Mouse (Mus musculus): ENCODE results near the gene Cd79b. TPM values are rescaled to one million over a fixed set of nuclear protein-coding genes. Genes with fewer than 3 reads are reported as not detected.

Cd79b gene
- total RNA-seq, 2 experiments from 2014 or later = 2.3 to 3.1 TPM

DNA sequence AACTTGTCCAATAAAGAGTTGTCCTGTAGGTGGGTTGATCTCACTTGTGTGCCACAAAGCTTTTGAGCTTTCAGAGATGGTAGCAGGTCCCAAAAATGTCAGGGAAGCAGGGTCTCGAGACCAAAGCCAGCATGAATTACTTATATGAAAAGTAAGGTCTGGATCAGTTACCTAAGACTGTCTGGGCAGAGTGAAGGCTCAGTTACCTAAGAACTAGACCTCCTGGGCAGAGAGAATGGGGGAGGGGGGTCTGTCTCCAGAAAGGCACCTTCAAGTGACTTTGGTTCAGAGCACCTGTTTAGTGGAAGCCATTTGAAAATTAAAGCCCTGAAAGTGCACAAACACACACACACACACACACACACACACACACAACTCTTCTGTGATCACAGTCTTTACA lies 40.2 kb downstream of the Cd79b start:
- intact Hi-C loops (cut with DNase I) = no loop called here

DNA sequence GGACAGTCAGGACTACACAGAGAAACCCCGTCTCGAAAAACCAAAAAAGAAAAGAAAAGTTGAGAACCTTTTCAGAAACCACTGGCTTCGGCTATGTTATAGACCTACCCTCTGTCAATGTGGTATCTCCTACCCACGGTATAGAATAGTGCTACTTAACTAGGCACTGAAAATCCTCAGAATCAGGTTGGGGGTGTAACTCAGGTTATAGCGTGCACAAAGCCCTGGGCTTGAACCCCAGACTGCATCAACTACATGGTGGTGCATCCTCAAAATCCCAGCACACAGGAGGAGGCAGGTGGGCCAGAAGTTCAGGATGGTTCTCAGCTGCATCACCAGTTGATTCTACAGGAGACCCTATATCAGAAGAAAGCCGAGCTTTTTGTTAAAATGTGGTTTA lies 40.8 kb downstream of the Cd79b start:
- intact Hi-C loops (cut with DNase I) = no loop called here
- no peak for DNase-seq

More for the DNA sequence above, 40.2 kb downstream of the Cd79b start:
- no peak for DNase-seq

DNA sequence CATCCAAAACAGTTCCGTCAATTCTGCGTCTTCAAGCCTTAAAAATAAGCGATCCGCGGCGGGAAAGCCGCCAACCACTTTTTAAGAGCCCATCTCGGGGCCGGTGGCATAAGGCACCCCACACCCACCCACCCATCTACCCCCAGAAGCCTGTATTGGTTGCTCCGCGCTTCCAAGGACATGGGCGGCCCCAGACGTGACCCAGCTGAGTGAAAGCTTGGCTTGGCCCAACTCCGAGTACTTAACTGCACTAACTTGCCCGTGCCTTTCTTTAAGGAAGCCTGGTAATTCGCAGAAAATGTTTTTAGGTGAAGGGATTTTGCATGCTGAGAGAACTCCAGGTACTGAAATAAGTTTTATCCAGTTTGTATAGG lies 41.3 kb downstream of the Cd79b start:
- no peak for DNase-seq
- intact Hi-C loops (cut with DNase I) = no loop called here

DNA sequence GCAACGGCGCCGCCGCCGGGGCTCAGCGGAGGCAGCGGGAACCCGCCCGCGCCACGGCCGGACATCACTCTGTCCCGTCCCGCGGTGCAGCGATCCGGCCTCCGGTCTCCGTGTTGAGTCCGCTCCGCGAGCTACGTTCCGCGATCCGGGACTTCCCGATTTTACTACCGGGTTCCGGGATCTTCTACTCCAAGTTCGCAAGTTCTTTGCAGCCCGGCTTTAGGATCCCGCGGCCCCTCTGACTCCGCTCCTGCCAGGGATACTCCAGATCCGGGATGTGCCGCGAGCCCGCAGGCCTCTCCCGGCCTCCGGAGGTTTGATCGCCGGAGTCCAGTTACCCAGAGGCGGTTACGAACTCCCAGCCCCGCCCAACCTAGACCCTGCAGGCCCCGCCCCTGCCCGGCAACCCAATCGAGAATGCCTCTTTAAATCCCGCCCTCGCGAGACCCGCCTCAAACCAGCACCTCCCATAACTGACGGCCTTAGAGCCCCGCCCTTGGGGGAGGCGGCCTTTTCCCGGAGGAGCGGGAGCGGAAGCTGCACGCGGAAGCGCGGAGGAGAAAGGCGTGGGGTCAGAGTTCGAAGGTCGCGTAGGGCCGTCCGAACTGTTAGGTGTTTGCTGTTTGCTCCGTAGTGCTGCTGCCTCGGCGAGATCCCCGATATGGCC lies 41.8 kb downstream of the Cd79b start, which contains the start of gene Smarcd2:
TSS of gene Smarcd2 (minus strand) at position 329 of the 667 bp plus-strand sequence.
- peak; percentile 100 for DNase-seq
- intact Hi-C loops (cut with DNase I) = loop anchor here (1.0 kb wide), 1 partner anchor 16 kb away; the partner anchor contains the start of genes Ftsj3 and Psmc5

DNA sequence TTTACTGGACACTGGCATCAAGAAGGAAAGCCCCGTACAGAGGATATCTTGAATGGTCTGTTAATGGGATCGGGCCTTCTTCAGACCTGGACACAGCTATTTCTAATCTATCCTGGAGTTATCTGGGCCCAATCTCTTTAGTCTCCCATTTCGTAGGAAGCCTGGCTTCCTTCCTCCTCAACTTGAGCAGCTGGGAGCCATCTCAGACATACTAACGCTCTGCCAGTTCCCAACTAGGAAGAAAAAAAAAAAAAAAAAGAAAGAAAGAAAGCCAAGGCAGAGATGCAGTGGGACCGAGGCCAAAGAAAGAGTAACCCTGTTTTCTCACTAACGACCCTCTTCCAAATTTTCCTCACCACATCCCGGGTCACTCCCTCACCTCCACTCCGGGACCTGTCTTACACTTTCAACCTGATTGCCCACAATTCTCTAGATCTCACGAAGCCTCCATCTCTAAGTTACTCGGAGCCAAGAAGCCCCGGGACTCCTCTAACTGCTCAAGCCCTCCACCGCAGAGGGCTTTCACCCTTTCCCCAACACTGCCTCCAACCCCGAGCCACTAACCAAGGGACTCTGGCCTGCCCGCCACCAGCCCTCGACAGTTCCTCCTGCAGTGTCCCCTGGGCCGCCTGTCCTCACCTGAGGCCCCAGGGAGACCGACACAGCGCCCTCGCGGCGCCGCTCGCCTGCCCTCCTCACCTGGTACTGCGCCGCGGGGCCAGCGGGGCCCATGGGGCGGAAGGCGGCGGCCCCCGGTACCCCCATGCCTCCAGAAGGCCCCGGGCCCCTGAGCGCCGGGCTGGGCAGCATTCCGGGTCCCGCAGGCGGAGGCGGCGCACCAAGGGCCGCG lies 42.5 kb downstream of the Cd79b start:
- intact Hi-C loops (cut with DNase I) = loop anchor here (1.0 kb wide), 1 partner anchor 16 kb away; the partner anchor contains the start of genes Ftsj3 and Psmc5
- DNase-seq = peak; percentile 23 to 71

DNA sequence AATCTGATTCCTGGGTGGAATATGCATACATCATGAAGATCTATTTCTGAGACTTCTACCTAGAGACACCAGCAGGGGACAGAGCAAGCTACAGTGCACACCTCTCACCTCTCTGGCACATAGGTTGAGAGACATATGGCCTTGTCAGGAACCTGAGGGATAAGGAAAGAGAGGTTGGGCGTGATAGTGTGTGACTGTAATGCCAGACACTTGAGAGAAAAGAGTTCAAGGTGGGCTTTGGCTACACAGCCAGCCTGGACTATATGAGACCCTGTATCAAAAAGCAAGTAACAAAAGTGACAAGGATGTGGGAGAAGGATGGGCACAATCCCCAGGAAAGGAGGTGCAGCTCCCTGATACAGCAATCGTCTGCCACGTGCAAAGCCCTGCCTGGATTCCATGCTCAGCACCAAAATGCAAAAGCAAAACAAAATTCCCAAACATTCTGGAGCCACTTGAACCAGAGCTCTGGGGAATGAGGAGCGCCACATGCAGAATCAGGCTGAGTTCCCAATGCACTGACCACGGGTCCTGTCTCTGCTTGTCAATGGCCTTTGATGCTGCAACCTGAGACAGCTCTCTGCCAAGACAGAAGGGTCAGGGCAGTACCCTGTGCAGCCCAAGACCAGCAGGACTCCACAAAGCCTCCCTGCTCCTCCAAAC lies 43.3 kb downstream of the Cd79b start:
- DNase-seq = peak in 1 of 2 experiments; percentile 36
- intact Hi-C loops (cut with DNase I) = no loop called here

DNA sequence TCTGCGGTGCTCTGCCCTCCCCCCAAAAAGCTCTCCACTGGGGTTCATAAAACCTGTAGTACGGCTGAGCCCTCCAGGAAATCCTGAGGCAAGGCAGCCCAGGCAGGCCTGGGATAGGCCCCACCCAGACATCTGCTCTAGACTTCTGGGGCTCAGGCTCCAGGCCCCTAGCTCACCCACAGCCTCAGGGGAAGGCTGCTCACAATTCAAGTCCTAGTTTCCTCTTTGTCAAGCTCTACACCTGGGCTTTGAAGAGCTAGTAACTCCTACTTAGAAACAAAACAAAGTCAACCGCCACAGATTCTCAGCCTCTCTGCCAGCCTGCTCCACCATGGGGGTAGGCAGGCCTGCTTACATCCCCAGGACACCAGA lies 45.5 kb downstream of the Cd79b start:
- DNase-seq = peak; percentile 41 to 43
- intact Hi-C loops (cut with DNase I) = no loop called here

DNA sequence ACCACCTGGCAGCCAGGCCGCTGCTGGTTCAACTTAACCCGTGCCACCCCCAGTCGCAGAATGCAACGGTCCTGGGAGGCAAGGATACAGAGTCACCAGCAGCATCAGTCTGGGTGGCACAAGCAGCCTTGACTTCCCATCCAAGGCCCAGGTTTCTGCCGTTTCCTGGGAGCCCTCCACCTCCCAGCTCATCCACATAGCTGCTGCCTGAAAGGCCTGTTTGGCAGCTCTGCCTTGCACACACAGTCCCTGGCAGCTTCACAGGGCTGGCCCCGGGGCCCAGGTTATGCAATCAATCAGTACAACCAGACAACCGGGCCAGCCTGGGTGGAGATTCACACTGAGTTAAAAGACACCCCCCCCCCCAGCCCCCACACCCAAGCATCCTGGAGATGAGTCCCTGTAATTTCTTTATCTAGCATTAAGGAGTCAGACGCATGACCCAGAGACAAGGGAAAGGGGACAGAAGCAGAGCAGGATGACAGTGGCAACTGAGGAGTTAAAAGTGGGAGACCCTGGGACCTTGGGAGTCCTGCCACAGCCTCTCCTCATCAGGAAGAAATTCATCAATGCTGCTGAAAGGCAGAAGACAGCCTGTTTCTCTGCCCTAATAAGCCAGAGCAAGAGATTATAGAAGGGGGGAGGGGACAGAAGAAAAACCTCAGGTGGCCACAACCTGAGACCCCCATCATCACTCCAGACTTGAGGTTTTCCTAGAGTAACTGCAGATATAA lies 46.1 kb downstream of the Cd79b start:
- DNase-seq = peak; percentile 79 to 80
- intact Hi-C loops (cut with DNase I) = no loop called here

DNA sequence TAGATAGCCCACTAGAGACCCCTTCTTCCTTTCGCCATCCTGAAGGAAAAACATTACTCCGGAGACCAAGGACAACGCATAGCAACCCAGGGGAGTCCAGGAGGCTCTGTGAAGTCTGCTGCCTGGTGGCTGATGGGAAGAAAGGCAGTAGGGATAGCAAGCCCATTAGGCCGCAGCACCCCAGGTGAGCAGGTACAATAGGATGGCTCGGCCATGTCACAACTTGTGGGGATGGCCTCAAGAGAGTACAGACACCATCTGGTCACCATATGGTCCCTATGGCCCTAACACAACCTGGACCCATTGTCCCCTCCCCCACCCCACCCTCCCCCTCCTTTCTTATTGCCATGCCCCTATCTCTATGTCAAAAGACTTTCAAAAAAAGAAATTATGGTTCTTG lies 46.7 kb downstream of the Cd79b start:
- intact Hi-C loops (cut with DNase I) = no loop called here

DNA sequence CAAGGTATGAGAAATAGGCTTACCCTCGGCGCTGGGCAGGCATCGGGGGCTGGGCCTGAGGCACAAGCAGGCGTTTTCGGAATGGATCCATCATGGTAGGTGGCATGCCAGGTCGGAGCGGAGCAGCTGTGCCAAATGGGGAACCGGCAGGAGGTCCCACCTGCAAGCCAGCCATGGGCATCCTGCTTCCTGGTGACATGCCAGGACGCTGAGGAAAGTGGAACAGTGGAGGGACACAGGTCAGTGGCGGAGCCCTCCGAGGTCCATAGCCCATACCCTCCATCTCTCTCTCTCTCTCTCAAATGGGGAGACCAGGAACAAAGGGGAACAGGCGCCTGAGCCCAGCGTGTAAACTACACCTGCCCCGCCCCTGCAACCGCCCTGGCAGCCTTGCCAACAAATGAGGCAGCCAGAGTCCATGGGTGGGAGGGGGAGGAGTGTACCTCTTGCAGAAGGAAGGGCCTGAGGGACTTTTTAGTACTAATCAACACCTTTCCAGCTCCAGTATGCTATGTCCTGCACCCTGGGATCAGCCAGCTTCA lies 47.2 kb downstream of the Cd79b start:
- DNase-seq = peak in 1 of 2 experiments; percentile 30
- intact Hi-C loops (cut with DNase I) = no loop called here

More for the DNA sequence above, 46.7 kb downstream of the Cd79b start:
- no peak for DNase-seq

DNA sequence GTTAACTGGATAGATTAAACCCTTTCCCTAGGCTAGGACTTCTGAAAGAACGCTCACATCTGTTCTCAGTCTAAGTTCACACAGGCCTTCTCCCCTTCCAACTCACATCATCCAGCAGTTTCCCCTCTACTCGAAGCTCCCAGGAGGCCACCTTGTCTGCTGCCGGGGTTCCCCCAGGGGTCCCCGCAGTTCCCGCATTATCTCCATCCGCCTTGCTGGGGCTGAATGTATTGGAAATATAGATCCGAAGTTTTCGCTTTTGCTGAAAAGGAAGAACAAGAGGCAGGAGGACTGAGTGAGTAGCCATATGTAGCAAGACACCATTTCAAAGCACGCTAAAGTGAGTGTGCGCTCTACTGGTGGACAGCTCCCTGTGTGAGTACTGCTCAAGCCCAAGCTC lies 48.1 kb downstream of the Cd79b start:
- intact Hi-C loops (cut with DNase I) = no loop called here

DNA sequence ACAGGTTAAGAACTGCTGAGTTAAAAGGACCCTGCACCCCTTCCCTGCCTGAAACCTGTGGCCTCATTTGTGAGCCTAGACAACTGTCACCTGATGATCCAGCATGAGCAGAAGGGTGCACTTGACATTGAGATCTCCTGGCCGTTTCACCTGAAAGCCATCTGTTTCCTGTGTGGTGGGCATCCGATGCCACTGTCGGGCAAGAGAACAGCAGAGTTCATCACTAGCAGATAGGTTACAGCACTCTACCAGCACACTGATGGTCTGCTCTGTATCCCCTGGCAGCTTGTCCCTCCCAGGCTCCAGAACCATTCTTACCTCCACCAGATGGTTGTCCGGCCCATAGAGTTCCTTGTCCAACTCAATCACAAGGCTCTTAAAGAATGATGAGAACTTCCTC lies 49.0 kb downstream of the Cd79b start:
- intact Hi-C loops (cut with DNase I) = no loop called here
- no peak for DNase-seq

More for the DNA sequence above, 48.1 kb downstream of the Cd79b start:
- DNase-seq = no peak

DNA sequence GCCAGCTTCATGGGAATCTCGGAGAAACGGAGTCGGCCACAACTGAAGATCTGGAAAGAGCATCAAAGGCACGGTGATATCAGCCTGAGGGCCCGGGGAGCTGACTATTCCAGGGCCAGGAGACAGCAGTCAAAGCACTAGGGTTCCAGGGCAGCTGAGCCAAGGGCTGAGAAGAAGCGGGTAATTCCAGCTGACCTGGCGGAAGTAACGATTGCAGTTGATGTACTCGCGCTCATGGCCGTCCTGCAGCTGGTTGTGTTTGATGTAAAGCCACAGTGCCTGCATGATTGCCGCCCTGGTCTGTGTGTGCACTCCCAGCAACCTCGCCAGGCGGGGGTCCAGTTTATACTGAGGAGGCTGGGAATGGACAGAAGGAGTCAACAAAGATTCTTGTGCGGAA lies 49.6 kb downstream of the Cd79b start:
- no peak for DNase-seq
- intact Hi-C loops (cut with DNase I) = no loop called here

DNA sequence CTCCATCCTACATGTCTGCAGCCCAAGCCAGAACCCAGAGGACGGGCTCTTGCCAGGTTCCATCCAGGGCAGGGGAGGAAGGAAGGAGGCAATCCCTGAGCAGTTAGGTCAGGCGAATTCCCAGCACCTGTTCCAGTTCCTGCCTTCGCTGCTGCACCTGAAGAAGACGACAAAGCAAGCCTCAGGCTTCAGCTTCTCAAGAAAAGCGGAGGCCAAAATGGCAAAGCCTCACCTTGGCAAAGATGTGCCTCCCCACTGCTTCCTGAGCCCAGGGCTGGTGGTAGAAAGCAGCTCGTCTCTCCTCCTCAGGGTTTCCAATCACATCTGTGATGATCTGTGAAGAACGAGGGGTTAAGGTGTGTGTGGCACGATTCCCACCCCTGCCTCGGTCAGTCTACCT lies 50.6 kb downstream of the Cd79b start:
- DNase-seq = no peak
- intact Hi-C loops (cut with DNase I) = no loop called here

Other genes starting within 250 kb of the Cd79b start
- 10 to 100 TPM; 49.4 to 50.1 TPM for gene Taco1, start 248.7 kb downstream of the Cd79b start, total RNA-seq (2021)
- 10 to 100 TPM; 50.5 to 50.6 TPM for gene Map3k3, start 230.1 kb downstream of the Cd79b start, total RNA-seq (2021)
- gene Gm10840, start 153.9 kb downstream of the Cd79b start, total RNA-seq (2021) = not detected
- gene Limd2, start 153.9 kb downstream of the Cd79b start, total RNA-seq (2021) = 10 to 100 TPM; 13.6 to 14.1 TPM
- gene Strada, start 112.6 kb downstream of the Cd79b start, total RNA-seq (2021) = 10 to 100 TPM; 11.1 to 12.9 TPM
- gene Ccdc47, start 98.4 kb downstream of the Cd79b start, total RNA-seq (2021) = 10 to 100 TPM; 79.9 to 83.2 TPM
- 10 to 100 TPM; 37.3 to 38.8 TPM for gene Ddx42, start 97.8 kb downstream of the Cd79b start, total RNA-seq (2021)
- gene Ftsj3, start 58.7 kb downstream of the Cd79b start, total RNA-seq (2021) = 10 to 100 TPM; 22.3 to 24.7 TPM
- gene Psmc5, start 58.6 kb downstream of the Cd79b start, total RNA-seq (2021) = 100 to 1,000 TPM; 107 to 109 TPM
- gene Smarcd2, start 41.8 kb downstream of the Cd79b start, total RNA-seq (2021) = 10 to 100 TPM; 28.1 to 28.4 TPM
- gene Tcam1, start 38.1 kb downstream of the Cd79b start, total RNA-seq (2021) = under 1 TPM in 1 of 2 experiments, not detected in 1; 0.07 TPM
- gene Gh, start 12.9 kb downstream of the Cd79b start, total RNA-seq (2021) = not detected
- 1 to 10 TPM; 3.2 to 3.6 TPM for gene Scn4a, start 38.5 kb upstream of the Cd79b start, total RNA-seq (2021)
- gene Prr29, start 50.7 kb upstream of the Cd79b start, total RNA-seq (2021) = under 1 TPM; 0.31 to 0.64 TPM
- gene Icam2, start 73.3 kb upstream of the Cd79b start, total RNA-seq (2021) = 10 to 100 TPM; 57.1 to 67.0 TPM
- 10 to 100 TPM in 1 of 2 experiments, 1 to 10 TPM in 1; 8.9 to 10.5 TPM for gene Ern1, start 173.1 kb upstream of the Cd79b start, total RNA-seq (2021)